In the genomic region with DNA sequence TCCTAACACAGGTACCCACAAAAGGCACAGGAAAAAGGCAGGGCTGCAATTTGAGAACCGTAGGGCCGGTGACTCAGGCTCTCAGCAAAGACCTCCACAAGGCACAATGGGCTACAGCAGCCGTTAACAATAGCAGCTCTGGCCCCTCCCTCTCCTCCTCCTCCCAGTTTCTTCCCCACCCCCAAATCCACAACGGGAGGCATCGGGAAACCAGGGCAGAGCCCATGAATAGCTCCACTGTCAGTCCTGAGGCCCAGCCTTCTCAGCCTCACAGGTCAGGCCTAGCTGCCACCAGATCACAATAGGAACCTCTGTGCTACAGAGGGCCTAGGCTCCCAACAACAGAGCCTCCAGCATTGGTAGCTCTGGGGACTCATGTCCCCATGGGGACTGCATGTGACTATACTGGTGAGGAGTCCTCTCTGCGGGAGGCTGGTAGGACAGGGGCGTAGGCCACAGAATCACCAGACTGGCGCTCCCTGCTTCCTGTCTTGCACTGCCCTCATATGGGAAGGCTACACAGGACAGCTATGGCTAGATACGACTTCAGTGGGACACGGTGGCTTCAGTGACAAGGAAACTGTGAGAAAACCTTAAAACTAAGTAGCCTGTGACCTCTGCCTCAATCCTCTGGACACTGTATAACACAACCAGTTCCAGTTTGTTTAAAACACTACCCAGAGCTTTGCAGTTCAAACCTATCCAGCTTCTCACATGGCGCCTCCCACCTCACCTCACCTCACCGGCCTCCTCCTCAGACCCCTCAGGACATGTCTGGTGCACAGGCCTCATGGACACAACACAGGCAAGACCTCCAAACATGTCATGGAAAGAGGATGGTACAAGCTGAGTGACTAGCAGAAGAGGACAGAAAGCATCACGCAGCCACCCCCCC, we compare ENCODE assay signal across 8 mouse cellular contexts. TPM values are rescaled to one million over a fixed set of nuclear protein-coding genes. Genes with fewer than 3 reads are reported as not detected.
DNase-seq lines count a peak whose midpoint lies in the region; ATAC-seq and TF ChIP-seq lines count a peak whose summit lies in the region.

No protein-coding gene starts in this region.

- ATAC-seq in intestine, postnatal 0 days: peak; percentile 56
- peak; percentile 76 for ATAC-seq in liver, embryonic 13.5 days (ENCODE audit: low read depth)
- peak; percentile 57; the same call in 1 of the 2 replicates for ATAC-seq in monocyte, adult 5-6 weeks (replicated peaks; ENCODE audit: insufficient number of reproducible peaks, low FRiP score, low TSS enrichment, poor library complexity, severe bottlenecking)

- H3K27ac ChIP-seq in intestine, postnatal 0 days (ENCODE audit: low read depth, low read length): peak overlapping the region; percentile 66
- peak overlapping the region; percentile 80 for H3K27ac ChIP-seq in liver, embryonic 13.5 days

- no peak overlapping the region for H3K9ac ChIP-seq in intestine, postnatal 0 days (ENCODE audit: low read depth, low read length)
- H3K9ac ChIP-seq in liver, embryonic 13.5 days: peak overlapping the region; percentile 65

- H3K4me3 ChIP-seq in intestine, postnatal 0 days (ENCODE audit: low read depth, low read length): no peak overlapping the region
- no peak overlapping the region for H3K4me3 ChIP-seq in liver, embryonic 13.5 days (replicated peaks)

- H3K9me3 ChIP-seq in intestine, postnatal 0 days (ENCODE audit: control insufficient read depth): no peaks in the 10 kb centered on the region
- H3K9me3 ChIP-seq in liver, embryonic 13.5 days (replicated peaks): no peaks in the 10 kb centered on the region

- TF ChIP-seq CTCF in intestine, postnatal 0 days (IDR thresholded peaks at IDR 0.05; ENCODE audit: low read depth): peak; percentile 63

- DNase-seq in right cerebral cortex, adult 18-20 months: peak; percentile 82
- DNase-seq in right cerebral cortex, postnatal 25 days: no peak
- peak; percentile 23 to 30 for DNase-seq in cerebellum, postnatal 25 days
- DNase-seq in heart, adult 18-20 months: peak; percentile 54 to 65
- peak; percentile 34 for DNase-seq in liver, embryonic 13.5 days
- no peak for DNase-seq in urinary bladder, postnatal 10 days (ENCODE audit: low spot score)

- peaks cover 27% of the 10 kb centered on the region; the same call in 1 of the 2 replicates for H3K4me1 ChIP-seq in intestine, postnatal 0 days (replicated peaks; ENCODE audit: control insufficient read depth, insufficient read depth, low read length)
- H3K4me1 ChIP-seq in liver, embryonic 13.5 days (replicated peaks): peaks cover 91% of the 10 kb centered on the region

- H3K4me2 ChIP-seq in intestine, postnatal 0 days (replicated peaks; ENCODE audit: low read depth): no peak overlapping the region; the same call in 1 of the 2 replicates
- H3K4me2 ChIP-seq in liver, embryonic 13.5 days: peak overlapping the region; percentile 46

- WGBS in intestine, postnatal 0 days: 37% methylated on average over 13 of the region's 13 CpGs
- WGBS in liver, embryonic 13.5 days (ENCODE audit: insufficient replicate concordance): 25% methylated on average over 13 of the region's 13 CpGs

- H3K36me3 ChIP-seq in intestine, postnatal 0 days (ENCODE audit: control insufficient read depth, insufficient read depth): 0 out of 2 replicates have a peak, but pooled peaks cover 3% of the 10 kb centered on the region
- H3K36me3 ChIP-seq in liver, embryonic 13.5 days: 0 out of 2 replicates have a peak, but pooled peaks cover 3% of the 10 kb centered on the region

- H3K27me3 ChIP-seq in intestine, postnatal 0 days (replicated peaks; ENCODE audit: control insufficient read depth, insufficient read depth, low read length): no peaks in the 10 kb centered on the region
- H3K27me3 ChIP-seq in liver, embryonic 13.5 days: no peaks in the 10 kb centered on the region

RNA-seq across cellular contexts. Expression of gene Tspan14, which starts 10.1 kb away (rescaled TPM):
- total RNA-seq in heart, adult 18-20 months (2021): 10 to 100 TPM; 13.8 to 18.2 TPM
- polyA plus RNA-seq in intestine, postnatal 0 days (2015; fragmentation: Nextera tagmentation; extraction: Ambion mirVana): 30.5 and 33.3 TPM in 2 replicates
- polyA plus RNA-seq in liver, embryonic 13.5 days (2015; fragmentation: Nextera tagmentation; extraction: Ambion mirVana): 32.9 and 37.5 TPM in 2 replicates
- total RNA-seq in monocyte, adult 5-6 weeks (2017): 52.3 to 82.1 TPM (median 68.3 TPM) in 3 replicates

RNA-seq across cellular contexts. Expression of gene Fam213a, which starts 57.1 kb away (rescaled TPM):
- total RNA-seq in heart, adult 18-20 months (2021): 10 to 100 TPM; 33.8 to 46.0 TPM
- polyA plus RNA-seq in intestine, postnatal 0 days (2015; fragmentation: Nextera tagmentation; extraction: Ambion mirVana): 86.9 and 96.2 TPM in 2 replicates
- polyA plus RNA-seq in liver, embryonic 13.5 days (2015; fragmentation: Nextera tagmentation; extraction: Ambion mirVana): 67.9 and 78.3 TPM in 2 replicates
- total RNA-seq in monocyte, adult 5-6 weeks (2017): 21.0 to 81.0 TPM (median 74.2 TPM) in 3 replicates

Comparison
In these comparisons a context has a peak if more than half of its experiments do, and no peak if none do; other contexts are left out.
1. DNase-seq: peak in right cerebral cortex, adult 18-20 months (single experiment), cerebellum, postnatal 25 days (2 of 2), heart, adult 18-20 months (2 of 2) and liver, embryonic 13.5 days (single experiment); none in right cerebral cortex, postnatal 25 days (single experiment) and urinary bladder, postnatal 10 days (single experiment).
2. Peak in every context shown above with its lines, with median percentiles within 50 percentile points of each other: ATAC-seq.